Mouse (Mus musculus): ENCODE data around the gene Ncoa7. TPM values are rescaled to one million over a fixed set of nuclear protein-coding genes. Genes with fewer than 3 reads are reported as not detected.

Ncoa7 gene
- polyA plus RNA-seq, 1 experiment from 2014 or later: 19.2 TPM

GRCm38 (mm10) chr10:30838188-30838587 lies 35.1 kb upstream of the Ncoa7 start:
- H3K4me1 ChIP-seq (ENCODE audit: control insufficient read depth, insufficient read depth, low read length): no peaks in the 10 kb centered on the region
- no peaks in the 10 kb centered on the region for H3K36me3 ChIP-seq (ENCODE audit: control insufficient read depth, insufficient read depth, low read length)
- no peaks in the 10 kb centered on the region for H3K9me3 ChIP-seq (ENCODE audit: control insufficient read depth, low read length)
- no peak overlapping the region for H3K4me2 ChIP-seq (ENCODE audit: low read length)
- H3K9ac ChIP-seq (replicated peaks; ENCODE audit: low read length): no peak overlapping the region
- ATAC-seq (ENCODE audit: low FRiP score, low TSS enrichment) (no peak), DNase-seq (peak; percentile 49)
- no peak overlapping the region for H3K4me3 ChIP-seq (replicated peaks; ENCODE audit: low read depth, low read length)
- H3K27ac ChIP-seq (replicated peaks; ENCODE audit: low read depth, low read length): no peak overlapping the region
- WGBS: 13% methylated on average over 1 of the region's 1 CpGs
- H3K27me3 ChIP-seq (ENCODE audit: control insufficient read depth, insufficient read depth, low read length): peaks cover 17% of the 10 kb centered on the region

GRCm38 (mm10) chr10:30825049-30825448 lies 21.9 kb upstream of the Ncoa7 start:
- Histone ChIP-seq H3K9ac (replicated peaks; ENCODE audit: low read length) (no peak overlapping the region), H3K27me3 (ENCODE audit: control insufficient read depth, insufficient read depth, low read length) (no peaks in the 10 kb centered on the region), H3K27ac (replicated peaks; ENCODE audit: low read depth, low read length) (no peak overlapping the region), H3K4me1 (ENCODE audit: control insufficient read depth, insufficient read depth, low read length) (no peaks in the 10 kb centered on the region), H3K4me2 (ENCODE audit: low read length) (no peak overlapping the region), H3K4me3 (replicated peaks; ENCODE audit: low read depth, low read length) (no peak overlapping the region), H3K9me3 (ENCODE audit: control insufficient read depth, low read length) (no peaks in the 10 kb centered on the region), H3K36me3 (ENCODE audit: control insufficient read depth, insufficient read depth, low read length) (no peaks in the 10 kb centered on the region)
- DNase-seq (peak; percentile 85), ATAC-seq (ENCODE audit: low FRiP score, low TSS enrichment) (no peak)
- WGBS: 7% methylated on average over 1 of the region's 1 CpGs

GRCm38 (mm10) chr10:30810967-30811293 lies 7.8 kb upstream of the Ncoa7 start:
- Histone ChIP-seq H3K27me3 (ENCODE audit: control insufficient read depth, insufficient read depth, low read length) (no peaks in the 10 kb centered on the region), H3K4me1 (ENCODE audit: control insufficient read depth, insufficient read depth, low read length) (no peaks in the 10 kb centered on the region), H3K9ac (replicated peaks; ENCODE audit: low read length) (no peak overlapping the region; the same call in 1 of the 2 replicates), H3K27ac (replicated peaks; ENCODE audit: low read depth, low read length) (no peak overlapping the region; the same call in 1 of the 2 replicates), H3K36me3 (ENCODE audit: control insufficient read depth, insufficient read depth, low read length) (no peaks in the 10 kb centered on the region), H3K9me3 (ENCODE audit: control insufficient read depth, low read length) (no peaks in the 10 kb centered on the region), H3K4me2 (ENCODE audit: low read length) (peak overlapping the region; percentile 43), H3K4me3 (replicated peaks; ENCODE audit: low read depth, low read length) (peak overlapping the region; percentile 38)
- 10% methylated on average over 11 of the region's 11 CpGs for WGBS
- DNase-seq (peak; percentile 94), ATAC-seq (ENCODE audit: low FRiP score, low TSS enrichment) (peak; percentile 95)

- ATAC-seq (ENCODE audit: low FRiP score, low TSS enrichment) (peak; percentile 53), DNase-seq (peak; percentile 25)
- H3K4me2 ChIP-seq (ENCODE audit: low read length): peak overlapping the region; percentile 43
- H3K4me1 ChIP-seq (ENCODE audit: control insufficient read depth, insufficient read depth, low read length): no peaks in the 10 kb centered on the region
- H3K36me3 ChIP-seq (ENCODE audit: control insufficient read depth, insufficient read depth, low read length): no peaks in the 10 kb centered on the region
- H3K27me3 ChIP-seq (ENCODE audit: control insufficient read depth, insufficient read depth, low read length): no peaks in the 10 kb centered on the region
- H3K9ac ChIP-seq (replicated peaks; ENCODE audit: low read length): no peak overlapping the region; the same call in 1 of the 2 replicates
- H3K4me3 ChIP-seq (replicated peaks; ENCODE audit: low read depth, low read length): peak overlapping the region; percentile 38
- no peaks in the 10 kb centered on the region for H3K9me3 ChIP-seq (ENCODE audit: control insufficient read depth, low read length)
- H3K27ac ChIP-seq (replicated peaks; ENCODE audit: low read depth, low read length): no peak overlapping the region; the same call in 1 of the 2 replicates
- 36% methylated on average over 9 of the region's 9 CpGs for WGBS
Observed at GRCm38 (mm10) chr10:30810247-30810966, 7.3 kb upstream of the Ncoa7 start.

- peak; percentile 31 for DNase-seq
- WGBS: 30% methylated on average over 7 of the region's 7 CpGs
Observed at GRCm38 (mm10) chr10:30803587-30804253, 594 bp upstream of the Ncoa7 start.

GRCm38 (mm10) chr10:30802033-30802432 lies 1.1 kb downstream of the Ncoa7 start:
- ATAC-seq (ENCODE audit: low FRiP score, low TSS enrichment) (peak; percentile 3; the same call in 1 of the 2 replicates), DNase-seq (peak; percentile 73)
- WGBS: 10% methylated on average over 8 of the region's 8 CpGs
- Histone ChIP-seq H3K9me3 (ENCODE audit: control insufficient read depth, low read length) (no peaks in the 10 kb centered on the region), H3K4me1 (ENCODE audit: control insufficient read depth, insufficient read depth, low read length) (peaks cover 5% of the 10 kb centered on the region; the same call in 1 of the 2 replicates), H3K36me3 (ENCODE audit: control insufficient read depth, insufficient read depth, low read length) (no peaks in the 10 kb centered on the region), H3K27ac (replicated peaks; ENCODE audit: low read depth, low read length) (peak overlapping the region; percentile 98), H3K4me3 (replicated peaks; ENCODE audit: low read depth, low read length) (peak overlapping the region; percentile 78), H3K4me2 (ENCODE audit: low read length) (peak overlapping the region; percentile 68), H3K27me3 (ENCODE audit: control insufficient read depth, insufficient read depth, low read length) (no peaks in the 10 kb centered on the region), H3K9ac (replicated peaks; ENCODE audit: low read length) (peak overlapping the region; percentile 88)

More at GRCm38 (mm10) chr10:30803587-30804253, 594 bp upstream of the Ncoa7 start:
- Histone ChIP-seq H3K36me3 (ENCODE audit: control insufficient read depth, insufficient read depth, low read length) (no peaks in the 10 kb centered on the region), H3K4me1 (ENCODE audit: control insufficient read depth, insufficient read depth, low read length) (peaks cover 5% of the 10 kb centered on the region; the same call in 1 of the 2 replicates), H3K9ac (replicated peaks; ENCODE audit: low read length) (peak overlapping the region; percentile 88), H3K9me3 (ENCODE audit: control insufficient read depth, low read length) (no peaks in the 10 kb centered on the region), H3K27ac (replicated peaks; ENCODE audit: low read depth, low read length) (peak overlapping the region; percentile 98), H3K4me3 (replicated peaks; ENCODE audit: low read depth, low read length) (peak overlapping the region; percentile 78), H3K4me2 (ENCODE audit: low read length) (peak overlapping the region; percentile 68), H3K27me3 (ENCODE audit: control insufficient read depth, insufficient read depth, low read length) (no peaks in the 10 kb centered on the region)
- ATAC-seq (ENCODE audit: low FRiP score, low TSS enrichment): 0 out of 2 replicates have a peak, but pooled peaks have one; percentile 1

GRCm38 (mm10) chr10:30799713-30800450 lies 3.2 kb downstream of the Ncoa7 start:
- no peak overlapping the region for H3K9ac ChIP-seq (replicated peaks; ENCODE audit: low read length)
- WGBS: 94% methylated on average over 2 of the region's 2 CpGs
- H3K4me3 ChIP-seq (replicated peaks; ENCODE audit: low read depth, low read length): no peak overlapping the region
- H3K27ac ChIP-seq (replicated peaks; ENCODE audit: low read depth, low read length): no peak overlapping the region
- DNase-seq (no peak), ATAC-seq (ENCODE audit: low FRiP score, low TSS enrichment) (no peak)
- no peak overlapping the region for H3K4me2 ChIP-seq (ENCODE audit: low read length)
- H3K27me3 ChIP-seq (ENCODE audit: control insufficient read depth, insufficient read depth, low read length): no peaks in the 10 kb centered on the region
- H3K9me3 ChIP-seq (ENCODE audit: control insufficient read depth, low read length): no peaks in the 10 kb centered on the region
- peaks cover 5% of the 10 kb centered on the region; the same call in 1 of the 2 replicates for H3K4me1 ChIP-seq (ENCODE audit: control insufficient read depth, insufficient read depth, low read length)
- H3K36me3 ChIP-seq (ENCODE audit: control insufficient read depth, insufficient read depth, low read length): no peaks in the 10 kb centered on the region

- 95% methylated on average over 5 of the region's 5 CpGs for WGBS
- peaks cover 3% of the 10 kb centered on the region; the same call in 1 of the 2 replicates for H3K4me1 ChIP-seq (ENCODE audit: control insufficient read depth, insufficient read depth, low read length)
- H3K36me3 ChIP-seq (ENCODE audit: control insufficient read depth, insufficient read depth, low read length): no peaks in the 10 kb centered on the region
- no peak overlapping the region for H3K27ac ChIP-seq (replicated peaks; ENCODE audit: low read depth, low read length)
- no peak overlapping the region for H3K4me3 ChIP-seq (replicated peaks; ENCODE audit: low read depth, low read length)
- H3K9me3 ChIP-seq (ENCODE audit: control insufficient read depth, low read length): peaks cover 13% of the 10 kb centered on the region
- ATAC-seq (ENCODE audit: low FRiP score, low TSS enrichment): no peak
- no peaks in the 10 kb centered on the region for H3K27me3 ChIP-seq (ENCODE audit: control insufficient read depth, insufficient read depth, low read length)
- H3K9ac ChIP-seq (replicated peaks; ENCODE audit: low read length): no peak overlapping the region
- no peak for DNase-seq
- no peak overlapping the region for H3K4me2 ChIP-seq (ENCODE audit: low read length)
Observed at GRCm38 (mm10) chr10:30796469-30797261, 6.5 kb downstream of the Ncoa7 start.

Data from midbrain, embryonic 14.5 days (tissue).